Mouse (Mus musculus): ENCODE data around the gene Gtf3c5.

DNA sequence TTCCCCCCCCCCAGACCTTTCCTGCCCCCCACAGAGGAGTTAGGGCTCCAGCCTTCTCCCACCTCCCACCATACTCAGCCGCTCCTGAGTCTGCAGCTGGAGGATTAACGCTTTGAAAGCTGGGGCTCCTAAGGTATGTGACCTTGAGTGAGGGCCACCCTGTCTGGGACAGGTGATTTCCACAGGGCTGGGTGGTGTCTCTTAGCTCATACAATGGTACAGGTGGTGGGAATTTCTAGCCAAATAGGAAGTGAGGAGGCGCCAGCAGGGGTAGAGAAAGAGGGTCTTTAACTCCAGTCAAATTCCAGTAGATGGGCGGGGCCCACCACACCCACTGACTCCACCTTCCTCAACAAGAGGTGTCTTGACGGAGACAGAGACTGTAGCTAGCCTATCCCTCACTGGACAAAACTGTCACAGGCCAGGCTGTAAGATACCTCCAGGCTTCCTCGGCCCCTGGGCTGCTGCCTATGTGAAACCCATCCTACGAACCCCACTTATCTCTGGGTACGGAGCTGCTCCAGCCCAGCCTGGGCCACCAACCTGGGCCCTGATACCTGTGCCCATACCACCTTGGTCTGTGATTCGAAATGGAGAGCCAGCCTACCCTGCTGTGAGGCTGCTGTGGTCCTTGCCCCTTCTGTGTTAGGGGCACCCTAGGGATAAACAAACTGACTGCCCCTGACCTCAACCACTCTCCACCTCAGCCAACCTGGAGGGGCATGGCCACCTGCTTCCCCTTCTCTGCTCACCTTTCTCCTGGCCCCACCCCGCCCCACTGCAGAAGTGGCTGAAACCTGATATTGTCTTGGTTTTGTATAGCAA is 24.0 kb upstream of the Gtf3c5 start:
- no peak for TF ChIP-seq CTCF (IDR thresholded peaks at IDR 0.05; ENCODE audit: borderline replicate concordance, extremely low read depth, insufficient read depth, insufficient read length)
- no peak for TF ChIP-seq POLR2A (IDR thresholded peaks at IDR 0.05; ENCODE audit: borderline replicate concordance, extremely low read depth, insufficient read depth, insufficient read length, poor library complexity, severe bottlenecking)
